Mouse (Mus musculus) regulatory T cell (primary cell): ENCODE data around the gene Olfr1093.

Experiments
- in situ Hi-C: fragments of 300-600 bp; cut with MboI, MseI; formaldehyde crosslinking; loops from one replicate; pipeline ENCODE4 v1.15.1; 2025; ENCODE audit warnings: high pct_unique_total_duplicates

The Olfr1093 gene

DNA sequence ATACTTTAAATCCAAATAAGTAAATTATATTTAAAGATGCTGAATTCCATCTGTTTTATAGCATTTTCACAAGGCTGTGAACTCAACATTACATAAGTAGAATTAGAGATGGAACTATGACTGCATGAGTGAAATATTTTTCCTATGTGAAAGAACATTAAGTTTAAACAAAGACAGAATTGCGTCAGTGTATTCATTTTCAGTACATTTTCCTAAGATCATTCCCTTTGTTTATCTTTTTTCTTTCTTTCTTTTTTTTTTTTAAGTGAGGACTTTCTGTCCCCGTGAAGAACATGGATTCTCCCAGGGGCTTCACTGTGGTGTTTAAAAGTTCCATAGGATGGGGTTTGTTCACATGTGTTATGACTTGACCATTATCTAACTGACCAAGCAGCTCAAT, at the start of gene Olfr1093:
Olfr1093 (plus strand) TSS at position 301 of the 400 bp plus-strand sequence.
- in situ Hi-C loops = no loop called here

DNA sequence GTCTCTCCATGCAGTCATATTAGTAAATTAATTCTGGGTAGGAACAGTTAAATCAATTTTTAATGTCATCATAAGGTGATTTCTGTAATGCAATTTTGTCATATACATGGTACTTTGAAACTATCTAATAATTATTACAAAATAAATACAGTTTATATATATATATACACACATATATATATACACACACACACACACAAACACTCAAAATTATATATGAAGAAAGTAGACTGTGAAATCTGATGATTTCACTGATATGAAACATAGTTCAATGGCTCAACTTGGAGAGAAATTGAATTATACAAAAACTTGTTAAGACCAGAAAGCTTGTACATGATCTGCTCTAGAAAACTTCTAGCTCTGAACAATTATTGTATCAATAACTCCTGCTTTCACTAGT, 48.7 kb upstream of the Olfr1093 start, which contains the start of gene Olfr1089:
Olfr1089 (minus strand) TSS at position 101 of the 400 bp plus-strand sequence.
- in situ Hi-C loops = no loop called here

DNA sequence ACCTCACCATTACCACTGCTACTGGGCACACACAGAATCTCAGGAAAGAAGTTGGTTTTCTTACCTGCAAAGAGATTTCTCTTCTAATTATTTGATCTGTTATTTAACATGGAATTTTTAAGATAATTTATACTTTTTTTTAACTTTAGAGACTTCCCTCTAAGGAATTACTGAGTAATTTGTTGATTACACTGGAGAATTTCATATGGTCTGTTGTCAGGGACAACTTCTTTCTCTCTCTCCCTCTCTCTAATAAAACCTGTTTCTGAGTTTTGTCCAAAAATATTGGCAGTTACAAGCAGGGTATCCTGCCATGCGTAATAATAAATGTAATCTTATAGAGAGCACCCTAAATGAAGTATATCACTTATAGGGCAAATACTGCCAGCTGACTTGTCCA, 23.4 kb upstream of the Olfr1093 start, which contains the start of gene Olfr1090:
Olfr1090 (minus strand) TSS at position 101 of the 400 bp plus-strand sequence.
- in situ Hi-C loops = no loop called here

DNA sequence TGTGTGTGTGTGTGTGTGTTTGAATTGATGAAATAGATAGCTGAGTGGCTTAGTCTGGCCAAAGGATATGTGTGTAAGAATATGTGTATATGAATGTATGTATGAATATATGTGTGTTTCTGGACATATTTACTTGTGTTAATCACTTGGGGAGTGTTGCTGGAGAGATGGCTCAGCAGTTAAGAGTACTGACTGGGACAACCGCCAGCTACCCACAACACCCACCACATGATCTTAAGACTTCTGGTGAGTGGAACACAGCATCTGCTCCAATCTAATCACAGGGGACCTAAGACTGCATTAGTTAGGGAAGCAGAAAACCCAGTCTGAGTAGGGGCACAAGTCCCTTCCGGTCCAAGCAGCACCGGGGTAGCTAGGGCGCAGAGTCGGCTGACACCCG, 21.2 kb upstream of the Olfr1093 start:
- in situ Hi-C loops = no loop called here

DNA sequence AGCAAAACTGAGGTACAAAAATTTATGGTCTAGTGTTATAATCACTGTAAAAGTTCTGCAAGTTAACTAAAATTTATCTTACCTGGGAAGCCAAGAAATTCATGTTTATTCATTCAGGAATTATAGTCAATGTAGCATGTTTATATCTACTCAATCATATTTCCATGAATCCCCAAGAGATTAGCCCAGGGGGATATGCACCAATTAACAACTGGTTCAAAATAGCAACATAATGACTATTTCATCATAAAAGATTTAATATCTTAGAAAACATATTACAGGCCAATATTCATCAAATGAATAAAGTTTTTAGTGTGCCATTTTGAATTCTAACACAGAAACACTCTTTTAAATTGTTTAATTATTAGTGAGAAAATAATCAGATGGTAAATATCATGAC, 27.6 kb downstream of the Olfr1093 start, which contains the start of gene Olfr141:
Olfr141 (minus strand) TSS at position 101 of the 400 bp plus-strand sequence.
- in situ Hi-C loops = no loop called here

DNA sequence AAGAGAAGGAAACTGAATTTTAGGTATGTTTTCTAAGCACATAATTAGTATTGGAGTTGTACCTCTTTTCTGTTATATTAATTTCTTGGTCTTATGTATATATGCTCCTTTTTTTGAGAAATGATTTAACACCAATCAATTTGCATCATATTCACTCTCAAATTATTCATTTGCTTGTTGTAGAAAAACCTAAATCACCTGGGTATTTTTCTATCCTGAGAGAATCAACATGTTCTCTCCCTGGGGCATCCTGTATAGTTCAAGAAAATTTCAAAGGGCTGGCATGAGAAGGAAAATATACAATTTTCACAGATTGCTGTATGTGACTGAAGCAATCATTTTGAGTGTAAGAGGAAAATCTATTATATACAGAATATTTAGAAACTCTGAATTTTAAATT, 42.1 kb downstream of the Olfr1093 start, which contains the start of gene Olfr1094:
Olfr1094 (plus strand) TSS at position 301 of the 400 bp plus-strand sequence.
- in situ Hi-C loops = no loop called here
